ENCODE assay signal across 24 mouse cellular contexts in the genomic region with DNA sequence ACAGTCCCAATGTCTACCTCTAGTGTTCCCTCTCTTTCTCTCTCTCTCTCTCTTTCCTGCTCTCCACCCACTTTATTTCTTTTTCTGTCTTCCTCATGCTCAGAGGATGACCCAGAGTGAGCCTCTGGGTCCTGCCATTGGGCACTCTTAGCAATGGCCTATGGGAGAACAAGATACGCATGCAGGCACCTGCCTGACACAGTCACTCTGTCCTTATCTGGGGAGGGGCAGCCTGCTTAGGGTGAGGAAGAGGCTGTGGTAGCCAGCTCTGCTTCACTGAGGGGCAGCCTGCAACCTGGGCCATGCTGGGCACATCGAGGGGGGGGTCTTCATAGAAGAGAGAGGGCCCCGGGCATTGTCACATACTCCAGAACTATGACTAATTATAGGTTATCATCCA. TPM values are rescaled to one million over a fixed set of nuclear protein-coding genes. Genes with fewer than 3 reads are reported as not detected.
DNase-seq lines count a peak whose midpoint lies in the region; ATAC-seq and TF ChIP-seq lines count a peak whose summit lies in the region.
"Had no signal": no experiment of that assay in that cellular context is flagged by ENCODE, and none has a peak within 500 bp of the region (broad histone marks: within the 10 kb centered on the region; RNA-seq: fewer than 3 reads in every experiment).

No protein-coding gene starts in this region.

- H3K9ac ChIP-seq in heart, embryonic 11.5 days (ENCODE audit: low read depth, low read length) = no peak overlapping the region; the same call in 1 of the 2 replicates
- no peak overlapping the region for H3K9ac ChIP-seq in lung, embryonic 15.5 days
- H3K9ac ChIP-seq in intestine, embryonic 15.5 days = no peak overlapping the region
- no peak overlapping the region for H3K9ac ChIP-seq in liver, embryonic 16.5 days (ENCODE audit: low read depth, low read length)
- H3K9ac ChIP-seq in forebrain, postnatal 0 days = no peak overlapping the region
- H3K9ac ChIP-seq: embryonic facial prominence, embryonic 12.5 days; kidney, embryonic 15.5 days; stomach, embryonic 15.5 days had no signal

- H3K36me3 ChIP-seq in heart, embryonic 11.5 days (ENCODE audit: control insufficient read depth, insufficient read depth, low read length) = no peaks in the 10 kb centered on the region
- no peaks in the 10 kb centered on the region for H3K36me3 ChIP-seq in lung, embryonic 15.5 days
- H3K36me3 ChIP-seq in intestine, embryonic 15.5 days = no peaks in the 10 kb centered on the region
- H3K36me3 ChIP-seq in liver, embryonic 16.5 days (ENCODE audit: control insufficient read depth, insufficient read depth) = peaks cover 7% of the 10 kb centered on the region; the same call in 1 of the 2 replicates
- H3K36me3 ChIP-seq in forebrain, postnatal 0 days (ENCODE audit: insufficient read depth) = no peaks in the 10 kb centered on the region
- H3K36me3 ChIP-seq: embryonic facial prominence, embryonic 12.5 days; stomach, embryonic 15.5 days had no signal

- peaks cover 30% of the 10 kb centered on the region for H3K4me1 ChIP-seq in heart, embryonic 11.5 days (ENCODE audit: control insufficient read depth, insufficient read depth, low read length)
- peaks cover 18% of the 10 kb centered on the region for H3K4me1 ChIP-seq in lung, embryonic 15.5 days
- peaks cover 15% of the 10 kb centered on the region; the same call in 1 of the 2 replicates for H3K4me1 ChIP-seq in intestine, embryonic 15.5 days (replicated peaks)
- H3K4me1 ChIP-seq in liver, embryonic 16.5 days (ENCODE audit: control insufficient read depth, low read depth, low read length) = peaks cover 39% of the 10 kb centered on the region
- H3K4me1 ChIP-seq in forebrain, postnatal 0 days (ENCODE audit: insufficient read depth) = no peaks in the 10 kb centered on the region

- H3K4me2 ChIP-seq in heart, embryonic 11.5 days = no peak overlapping the region
- no peak overlapping the region for H3K4me2 ChIP-seq in lung, embryonic 15.5 days
- peak overlapping the region; percentile 10; the same call in 1 of the 2 replicates for H3K4me2 ChIP-seq in intestine, embryonic 15.5 days (replicated peaks)
- no peak overlapping the region for H3K4me2 ChIP-seq in liver, embryonic 16.5 days (ENCODE audit: low read depth, low read length)
- no peak overlapping the region for H3K4me2 ChIP-seq in forebrain, postnatal 0 days (ENCODE audit: low read depth)
- H3K4me2 ChIP-seq: embryonic facial prominence, embryonic 12.5 days; kidney, embryonic 15.5 days; stomach, embryonic 15.5 days had no signal

- intact Hi-C loops in heart, postnatal 25 days (cut with DNase I) = no loop called here

- no peak for ATAC-seq in heart, embryonic 11.5 days (replicated peaks; ENCODE audit: insufficient number of reproducible peaks, low FRiP score, low TSS enrichment)
- no peak for ATAC-seq in lung, embryonic 15.5 days (ENCODE audit: borderline replicate concordance, extremely low read depth, low FRiP score, low TSS enrichment)
- 0 out of 2 replicates have a peak, but pooled peaks have one; percentile 21 for ATAC-seq in intestine, embryonic 15.5 days
- ATAC-seq in liver, embryonic 16.5 days (ENCODE audit: low read depth) = peak; percentile 37
- ATAC-seq in forebrain, postnatal 0 days = no peak
- ATAC-seq: forebrain, embryonic 16.5 days; hindbrain, postnatal 0 days had no signal

- DNase-seq in heart, postnatal 25 days (ENCODE audit: low spot score) = no peak
- no peak for DNase-seq in lung, adult 18-20 months
- DNase-seq in thymus, postnatal 25 days = no peak
- no peak for DNase-seq in forebrain, postnatal 0 days
- DNase-seq: adrenal gland, postnatal 25 days; cerebellum, adult 2 months; layer of hippocampus, postnatal 36 days; left cerebral cortex, postnatal 4 days; lung, adult 2 months; spleen, adult 18-20 months had no signal

- no peak for TF ChIP-seq CTCF in forebrain, postnatal 0 days (IDR thresholded peaks at IDR 0.05; ENCODE audit: low read depth)

- H3K4me3 ChIP-seq in heart, embryonic 11.5 days (ENCODE audit: low read depth, low read length) = no peak overlapping the region
- no peak overlapping the region for H3K4me3 ChIP-seq in lung, embryonic 15.5 days
- H3K4me3 ChIP-seq in intestine, embryonic 15.5 days (replicated peaks) = no peak overlapping the region
- H3K4me3 ChIP-seq in liver, embryonic 16.5 days (ENCODE audit: low read depth, low read length) = no peak overlapping the region
- H3K4me3 ChIP-seq in forebrain, postnatal 0 days (ENCODE audit: low read depth, low read length) = no peak overlapping the region
- H3K4me3 ChIP-seq: embryonic facial prominence, embryonic 12.5 days; kidney, embryonic 15.5 days; stomach, embryonic 15.5 days had no signal

- 67% methylated on average over 3 of the region's 3 CpGs for WGBS in heart, embryonic 11.5 days (ENCODE audit: insufficient replicate concordance)
- 68% methylated on average over 3 of the region's 3 CpGs for WGBS in lung, embryonic 15.5 days
- WGBS in intestine, embryonic 15.5 days = 64% methylated on average over 3 of the region's 3 CpGs
- 43% methylated on average over 3 of the region's 3 CpGs for WGBS in liver, embryonic 16.5 days (ENCODE audit: insufficient replicate concordance)
- WGBS in forebrain, postnatal 0 days = 75% methylated on average over 3 of the region's 3 CpGs

- H3K9me3 ChIP-seq in heart, embryonic 11.5 days (replicated peaks; ENCODE audit: control insufficient read depth, low read length) = no peaks in the 10 kb centered on the region
- no peaks in the 10 kb centered on the region for H3K9me3 ChIP-seq in lung, embryonic 15.5 days
- H3K9me3 ChIP-seq in intestine, embryonic 15.5 days = no peaks in the 10 kb centered on the region
- peaks cover 2% of the 10 kb centered on the region for H3K9me3 ChIP-seq in liver, embryonic 16.5 days (replicated peaks; ENCODE audit: control insufficient read depth, low read length)
- no peaks in the 10 kb centered on the region for H3K9me3 ChIP-seq in forebrain, postnatal 0 days (ENCODE audit: low read length)
- H3K9me3 ChIP-seq: embryonic facial prominence, embryonic 12.5 days; stomach, embryonic 15.5 days had no signal

- no peaks in the 10 kb centered on the region for H3K27me3 ChIP-seq in heart, embryonic 11.5 days (ENCODE audit: control insufficient read depth, insufficient read depth, low read length)
- no peaks in the 10 kb centered on the region for H3K27me3 ChIP-seq in lung, embryonic 15.5 days
- H3K27me3 ChIP-seq in intestine, embryonic 15.5 days (replicated peaks) = no peaks in the 10 kb centered on the region
- H3K27me3 ChIP-seq in liver, embryonic 16.5 days (ENCODE audit: control insufficient read depth, insufficient read depth, low read depth, low read length) = no peaks in the 10 kb centered on the region
- H3K27me3 ChIP-seq in forebrain, postnatal 0 days (ENCODE audit: insufficient read depth, low read length) = no peaks in the 10 kb centered on the region
- H3K27me3 ChIP-seq: embryonic facial prominence, embryonic 12.5 days; kidney, embryonic 15.5 days; stomach, embryonic 15.5 days had no signal

- H3K27ac ChIP-seq in heart, embryonic 11.5 days (ENCODE audit: low read depth, low read length) = peak overlapping the region; percentile 4; the same call in 1 of the 2 replicates
- peak overlapping the region; percentile 60; the same call in 1 of the 2 replicates for H3K27ac ChIP-seq in lung, embryonic 15.5 days
- H3K27ac ChIP-seq in intestine, embryonic 15.5 days = peak overlapping the region; percentile 75
- H3K27ac ChIP-seq in liver, embryonic 16.5 days (ENCODE audit: low read length) = no peak overlapping the region
- no peak overlapping the region for H3K27ac ChIP-seq in forebrain, postnatal 0 days (ENCODE audit: low read depth, low read length)
- H3K27ac ChIP-seq: embryonic facial prominence, embryonic 12.5 days; hindbrain, postnatal 0 days; kidney, embryonic 15.5 days had no signal

RNA-seq across cellular contexts. Expression of gene Tfeb, which starts 12.8 kb away (rescaled TPM):
- polyA plus RNA-seq in heart, embryonic 11.5 days (2014; fragmentation: Nextera tagmentation; extraction: Ambion mirVana) = 16.3 and 17.0 TPM in 2 replicates
- total RNA-seq in heart, postnatal 25 days (2021) = 10 to 100 TPM; 40.8 to 45.7 TPM
- 12.9 and 14.7 TPM in 2 replicates for polyA plus RNA-seq in lung, embryonic 15.5 days (2015; fragmentation: Nextera tagmentation; extraction: Ambion mirVana)
- 22.4 and 22.8 TPM in 2 replicates for polyA plus RNA-seq in intestine, embryonic 15.5 days (2015; fragmentation: Nextera tagmentation; extraction: Ambion mirVana)
- polyA plus RNA-seq in liver, embryonic 16.5 days (2015; fragmentation: Nextera tagmentation; extraction: Ambion mirVana) = 5.5 and 5.9 TPM in 2 replicates
- total RNA-seq in forebrain, postnatal 0 days (2014; rRNA removed) = 4.1 and 5.5 TPM in 2 replicates
- 3.3 and 4.6 TPM in 2 replicates for polyA plus RNA-seq in forebrain, postnatal 0 days (2015; fragmentation: Nextera tagmentation; extraction: Ambion mirVana)

RNA-seq across cellular contexts. Expression of gene Pgc, which starts 23.0 kb away (rescaled TPM):
- 0.15 TPM in 1 of 2 replicates, not detected in the other for polyA plus RNA-seq in heart, embryonic 11.5 days (2014; fragmentation: Nextera tagmentation; extraction: Ambion mirVana)
- total RNA-seq in heart, postnatal 25 days (2021) = not detected
- polyA plus RNA-seq in lung, embryonic 15.5 days (2015; fragmentation: Nextera tagmentation; extraction: Ambion mirVana) = 14.2 and 15.7 TPM in 2 replicates
- 0.93 and 0.99 TPM in 2 replicates for polyA plus RNA-seq in intestine, embryonic 15.5 days (2015; fragmentation: Nextera tagmentation; extraction: Ambion mirVana)
- polyA plus RNA-seq in liver, embryonic 16.5 days (2015; fragmentation: Nextera tagmentation; extraction: Ambion mirVana) = not detected in 2 replicates
- not detected in 2 replicates for total RNA-seq in forebrain, postnatal 0 days (2014; rRNA removed)
- polyA plus RNA-seq in forebrain, postnatal 0 days (2015; fragmentation: Nextera tagmentation; extraction: Ambion mirVana) = not detected in 2 replicates
- total RNA-seq: adrenal gland, postnatal 25 days; common myeloid progenitor, adult 5-6 weeks; gastrocnemius, postnatal 10 days; hematopoietic stem cell, adult 5-6 weeks; layer of hippocampus, postnatal 36 days; left cerebral cortex, postnatal 4 days; megakaryocyte, adult 5-6 weeks had no signal
- polyA plus RNA-seq: embryonic facial prominence, embryonic 12.5 days; forebrain, embryonic 16.5 days; neural tube, embryonic 11.5 days had no signal

RNA-seq across cellular contexts. Expression of gene Prickle4, which starts 55.1 kb away (rescaled TPM):
- 0.39 TPM in 1 of 2 replicates, not detected in the other for polyA plus RNA-seq in heart, embryonic 11.5 days (2014; fragmentation: Nextera tagmentation; extraction: Ambion mirVana)
- 1 to 10 TPM; 3.8 to 5.6 TPM for total RNA-seq in heart, postnatal 25 days (2021)
- 0.73 and 0.86 TPM in 2 replicates for polyA plus RNA-seq in lung, embryonic 15.5 days (2015; fragmentation: Nextera tagmentation; extraction: Ambion mirVana)
- polyA plus RNA-seq in intestine, embryonic 15.5 days (2015; fragmentation: Nextera tagmentation; extraction: Ambion mirVana) = 0.40 and 0.52 TPM in 2 replicates
- 0.25 TPM in 1 of 2 replicates, not detected in the other for polyA plus RNA-seq in liver, embryonic 16.5 days (2015; fragmentation: Nextera tagmentation; extraction: Ambion mirVana)
- 1.8 TPM in 1 of 2 replicates, not detected in the other for total RNA-seq in forebrain, postnatal 0 days (2014; rRNA removed)
- polyA plus RNA-seq in forebrain, postnatal 0 days (2015; fragmentation: Nextera tagmentation; extraction: Ambion mirVana) = 0.45 and 0.60 TPM in 2 replicates
- total RNA-seq: megakaryocyte, adult 5-6 weeks had no signal

RNA-seq across cellular contexts. Expression of gene Gm21981, which starts 55.4 kb away (rescaled TPM):
- 0.94 and 1.3 TPM in 2 replicates for polyA plus RNA-seq in heart, embryonic 11.5 days (2014; fragmentation: Nextera tagmentation; extraction: Ambion mirVana)
- 1 to 10 TPM in 1 of 2 experiments, under 1 TPM in 1; 0.55 to 1.0 TPM for total RNA-seq in heart, postnatal 25 days (2021)
- 0.35 and 0.45 TPM in 2 replicates for polyA plus RNA-seq in lung, embryonic 15.5 days (2015; fragmentation: Nextera tagmentation; extraction: Ambion mirVana)
- 0.18 and 0.24 TPM in 2 replicates for polyA plus RNA-seq in intestine, embryonic 15.5 days (2015; fragmentation: Nextera tagmentation; extraction: Ambion mirVana)
- polyA plus RNA-seq in liver, embryonic 16.5 days (2015; fragmentation: Nextera tagmentation; extraction: Ambion mirVana) = 0.05 TPM in 1 of 2 replicates, not detected in the other
- total RNA-seq in forebrain, postnatal 0 days (2014; rRNA removed) = 4.9 and 5.2 TPM in 2 replicates
- 0.76 and 0.97 TPM in 2 replicates for polyA plus RNA-seq in forebrain, postnatal 0 days (2015; fragmentation: Nextera tagmentation; extraction: Ambion mirVana)
- total RNA-seq: hematopoietic stem cell, adult 5-6 weeks; megakaryocyte, adult 5-6 weeks had no signal

Comparison
In these comparisons a context has a peak if more than half of its experiments do, and no peak if none do; other contexts are left out.
1. ATAC-seq: peak in intestine, embryonic 15.5 days (single experiment) and liver, embryonic 16.5 days (single experiment); none in heart, embryonic 11.5 days (single experiment), lung, embryonic 15.5 days (single experiment) and forebrain, postnatal 0 days (single experiment).
2. H3K27ac ChIP-seq: peak in heart, embryonic 11.5 days (single experiment), lung, embryonic 15.5 days (single experiment) and intestine, embryonic 15.5 days (single experiment); none in liver, embryonic 16.5 days (single experiment) and forebrain, postnatal 0 days (single experiment).